Mouse (Mus musculus) 416B (cell line): ENCODE measurements at regions not wholly inside any gene's neighbourhood (a gene's known extent, or its start where the extent isn't known, plus 50 kb on each side); places are given as distances from the start of the nearest gene placed in this dataset.

ENCODE experiments used
- DNase-seq: peaks from one replicate; pipeline ENCODE4 v3.0.0; 2011; ENCODE audit warnings: low read depth

- no peak for DNase-seq
Observed at GRCm38 (mm10) chr15:93646820-93647219, 51.1 kb upstream of the Prickle1 start.

GRCm38 (mm10) chr15:93645950-93646349, 50.3 kb upstream of the Prickle1 start:
- no peak for DNase-seq
